In genomic region chr16:56056944-56057590, GRCm38 (mm10) we compare ENCODE assay signal across 15 mouse cellular contexts. TPM values are rescaled to one million over a fixed set of nuclear protein-coding genes. Genes with fewer than 3 reads are reported as not detected.
A peak's percentile ranks its signal among the peaks of the same experiment; 100 is the strongest.
DNase-seq lines count a peak whose midpoint lies in the region; ATAC-seq and TF ChIP-seq lines count a peak whose summit lies in the region.
"Had no signal": no experiment of that assay in that cellular context is flagged by ENCODE, and none has a peak within 500 bp of the region (broad histone marks: within the 10 kb centered on the region; RNA-seq: fewer than 3 reads in every experiment).

No protein-coding gene starts in this region.

- peak; percentile 76; the same call in 1 of the 2 replicates for ATAC-seq in hindbrain, embryonic 11.5 days (ENCODE audit: low FRiP score)
- peak; percentile 72 for ATAC-seq in hindbrain, postnatal 0 days
- peak; percentile 78 for ATAC-seq in midbrain, postnatal 0 days (ENCODE audit: low FRiP score)

- WGBS in hindbrain, embryonic 11.5 days = 43% methylated on average over 7 of the region's 7 CpGs
- WGBS in hindbrain, embryonic 10.5 days = 40% methylated on average over 7 of the region's 7 CpGs
- 27% methylated on average over 7 of the region's 7 CpGs for WGBS in forebrain, embryonic 10.5 days
- WGBS in hindbrain, postnatal 0 days = 18% methylated on average over 7 of the region's 7 CpGs
- 12% methylated on average over 7 of the region's 7 CpGs for WGBS in midbrain, postnatal 0 days

- no peaks in the 10 kb centered on the region for H3K9me3 ChIP-seq in hindbrain, embryonic 11.5 days (ENCODE audit: control insufficient read depth, low read length)
- no peaks in the 10 kb centered on the region for H3K9me3 ChIP-seq in hindbrain, embryonic 10.5 days
- H3K9me3 ChIP-seq in forebrain, embryonic 10.5 days = no peaks in the 10 kb centered on the region
- no peaks in the 10 kb centered on the region for H3K9me3 ChIP-seq in hindbrain, postnatal 0 days (ENCODE audit: low read length)
- H3K9me3 ChIP-seq in midbrain, postnatal 0 days (ENCODE audit: low read length) = no peaks in the 10 kb centered on the region
- H3K9me3 ChIP-seq: neural tube, embryonic 12.5 days; stomach, embryonic 15.5 days had no signal

- no peak for DNase-seq in hindbrain, embryonic 11.5 days (ENCODE audit: low spot score)
- DNase-seq in hindbrain, embryonic 10.5 days (ENCODE audit: low spot score) = no peak
- DNase-seq in forebrain, embryonic 10.5 days (ENCODE audit: extremely low spot score, low spot score) = peak; percentile 51
- DNase-seq in hindbrain, postnatal 0 days (ENCODE audit: low spot score) = peak; percentile 30
- peak; percentile 31 for DNase-seq in midbrain, postnatal 0 days (ENCODE audit: low spot score)
- DNase-seq in MN1 (ENCODE audit: low spot score) = no peak
- DNase-seq in thymus, postnatal 36 days = no peak
- DNase-seq: B cell, adult 2 months; cerebellum, adult 18-20 months; heart, adult 11 months; kidney, postnatal 10 days; thymus, postnatal 14 days had no signal

- TF ChIP-seq CTCF in hindbrain, postnatal 0 days (IDR thresholded peaks at IDR 0.05; ENCODE audit: low read depth) = no peak
- no peak for TF ChIP-seq CTCF in midbrain, postnatal 0 days (IDR thresholded peaks at IDR 0.05)

- H3K27ac ChIP-seq in hindbrain, embryonic 11.5 days (ENCODE audit: low read depth, low read length) = no peak overlapping the region
- H3K27ac ChIP-seq in hindbrain, embryonic 10.5 days = no peak overlapping the region
- peak overlapping the region; percentile 74 for H3K27ac ChIP-seq in forebrain, embryonic 10.5 days
- peak overlapping the region; percentile 45; the same call in 1 of the 2 replicates for H3K27ac ChIP-seq in hindbrain, postnatal 0 days
- H3K27ac ChIP-seq in midbrain, postnatal 0 days (ENCODE audit: low read depth, low read length) = peak overlapping the region; percentile 55
- H3K27ac ChIP-seq: neural tube, embryonic 12.5 days; stomach, embryonic 15.5 days had no signal

- no peaks in the 10 kb centered on the region for H3K27me3 ChIP-seq in hindbrain, embryonic 11.5 days (ENCODE audit: control insufficient read depth, insufficient read depth, low read length)
- no peaks in the 10 kb centered on the region for H3K27me3 ChIP-seq in hindbrain, embryonic 10.5 days (ENCODE audit: insufficient read depth, poor library complexity, severe bottlenecking)
- H3K27me3 ChIP-seq in forebrain, embryonic 10.5 days (ENCODE audit: poor library complexity, severe bottlenecking) = no peaks in the 10 kb centered on the region
- no peaks in the 10 kb centered on the region for H3K27me3 ChIP-seq in hindbrain, postnatal 0 days (ENCODE audit: insufficient read depth, low read length)
- no peaks in the 10 kb centered on the region; the same call in 1 of the 2 replicates for H3K27me3 ChIP-seq in midbrain, postnatal 0 days (ENCODE audit: insufficient read depth, low read length)
- H3K27me3 ChIP-seq: neural tube, embryonic 12.5 days; stomach, embryonic 15.5 days had no signal

- no peak overlapping the region for H3K9ac ChIP-seq in hindbrain, embryonic 11.5 days (ENCODE audit: low read depth, low read length)
- no peak overlapping the region for H3K9ac ChIP-seq in hindbrain, postnatal 0 days (replicated peaks; ENCODE audit: low read length)
- H3K9ac ChIP-seq in midbrain, postnatal 0 days (replicated peaks; ENCODE audit: low read length, poor library complexity, severe bottlenecking) = no peak overlapping the region
- H3K9ac ChIP-seq: neural tube, embryonic 12.5 days; stomach, embryonic 15.5 days had no signal

- no peak overlapping the region for H3K4me3 ChIP-seq in hindbrain, embryonic 11.5 days (ENCODE audit: low read depth, low read length)
- no peak overlapping the region for H3K4me3 ChIP-seq in hindbrain, embryonic 10.5 days
- no peak overlapping the region for H3K4me3 ChIP-seq in forebrain, embryonic 10.5 days
- H3K4me3 ChIP-seq in hindbrain, postnatal 0 days (ENCODE audit: low read length) = no peak overlapping the region
- H3K4me3 ChIP-seq in midbrain, postnatal 0 days (ENCODE audit: low read depth, low read length) = no peak overlapping the region
- H3K4me3 ChIP-seq: erythroblast, embryonic 14.5 days; neural tube, embryonic 12.5 days; stomach, embryonic 15.5 days had no signal

- no peaks in the 10 kb centered on the region for H3K4me1 ChIP-seq in hindbrain, embryonic 11.5 days (replicated peaks; ENCODE audit: control insufficient read depth, insufficient read depth, low read length)
- H3K4me1 ChIP-seq in hindbrain, embryonic 10.5 days (replicated peaks) = peaks cover 16% of the 10 kb centered on the region
- H3K4me1 ChIP-seq in forebrain, embryonic 10.5 days = peaks cover 27% of the 10 kb centered on the region
- no peaks in the 10 kb centered on the region for H3K4me1 ChIP-seq in hindbrain, postnatal 0 days (ENCODE audit: insufficient read depth, low read length)
- no peaks in the 10 kb centered on the region for H3K4me1 ChIP-seq in midbrain, postnatal 0 days (ENCODE audit: insufficient read depth, low read length)
- H3K4me1 ChIP-seq: neural tube, embryonic 12.5 days; stomach, embryonic 15.5 days had no signal

- H3K36me3 ChIP-seq in hindbrain, embryonic 11.5 days (ENCODE audit: control insufficient read depth, insufficient read depth, low read length) = no peaks in the 10 kb centered on the region
- no peaks in the 10 kb centered on the region for H3K36me3 ChIP-seq in hindbrain, embryonic 10.5 days
- H3K36me3 ChIP-seq in forebrain, embryonic 10.5 days (replicated peaks) = no peaks in the 10 kb centered on the region
- H3K36me3 ChIP-seq in hindbrain, postnatal 0 days (ENCODE audit: insufficient read depth, low read length) = no peaks in the 10 kb centered on the region
- no peaks in the 10 kb centered on the region for H3K36me3 ChIP-seq in midbrain, postnatal 0 days (ENCODE audit: insufficient read depth, low read length)
- H3K36me3 ChIP-seq: neural tube, embryonic 12.5 days; stomach, embryonic 15.5 days had no signal

- no peak overlapping the region for H3K4me2 ChIP-seq in hindbrain, embryonic 11.5 days (replicated peaks; ENCODE audit: low read depth, low read length)
- H3K4me2 ChIP-seq in hindbrain, postnatal 0 days (ENCODE audit: low read depth, low read length) = no peak overlapping the region
- H3K4me2 ChIP-seq in midbrain, postnatal 0 days (ENCODE audit: low read depth, low read length, poor library complexity, severe bottlenecking) = no peak overlapping the region; the same call in none of the 2 replicates
- H3K4me2 ChIP-seq: neural tube, embryonic 12.5 days; stomach, embryonic 15.5 days had no signal

RNA-seq across cellular contexts. Expression of gene Senp7, which starts 8.9 kb away (rescaled TPM):
- 41.3 and 61.2 TPM in 2 replicates for polyA plus RNA-seq in hindbrain, embryonic 11.5 days (2014; fragmentation: Nextera tagmentation; extraction: Ambion mirVana)
- 32.5 and 35.7 TPM in 2 replicates for polyA plus RNA-seq in hindbrain, embryonic 10.5 days (2016; fragmentation: Nextera tagmentation; extraction: Ambion mirVana)
- 28.7 and 29.2 TPM in 2 replicates for polyA plus RNA-seq in forebrain, embryonic 10.5 days (2016; fragmentation: Nextera tagmentation; extraction: Ambion mirVana)
- 11.4 and 23.8 TPM in 2 replicates for total RNA-seq in hindbrain, postnatal 0 days (2014; rRNA removed)
- 30.3 and 31.3 TPM in 2 replicates for polyA plus RNA-seq in hindbrain, postnatal 0 days (2015; fragmentation: Nextera tagmentation; extraction: Ambion mirVana)
- total RNA-seq in midbrain, postnatal 0 days (2014; rRNA removed) = 26.7 and 40.0 TPM in 2 replicates
- polyA plus RNA-seq in midbrain, postnatal 0 days (2015; fragmentation: Nextera tagmentation; extraction: Ambion mirVana) = 32.0 and 34.7 TPM in 2 replicates

RNA-seq across cellular contexts. Expression of gene Trmt10c, which starts 19.4 kb away (rescaled TPM):
- polyA plus RNA-seq in hindbrain, embryonic 11.5 days (2014; fragmentation: Nextera tagmentation; extraction: Ambion mirVana) = 29.4 and 30.3 TPM in 2 replicates
- 25.5 and 29.0 TPM in 2 replicates for polyA plus RNA-seq in hindbrain, embryonic 10.5 days (2016; fragmentation: Nextera tagmentation; extraction: Ambion mirVana)
- polyA plus RNA-seq in forebrain, embryonic 10.5 days (2016; fragmentation: Nextera tagmentation; extraction: Ambion mirVana) = 33.9 and 35.6 TPM in 2 replicates
- 7.8 and 10.3 TPM in 2 replicates for total RNA-seq in hindbrain, postnatal 0 days (2014; rRNA removed)
- polyA plus RNA-seq in hindbrain, postnatal 0 days (2015; fragmentation: Nextera tagmentation; extraction: Ambion mirVana) = 15.0 and 15.9 TPM in 2 replicates
- total RNA-seq in midbrain, postnatal 0 days (2014; rRNA removed) = 10.1 and 12.6 TPM in 2 replicates
- 13.4 and 15.0 TPM in 2 replicates for polyA plus RNA-seq in midbrain, postnatal 0 days (2015; fragmentation: Nextera tagmentation; extraction: Ambion mirVana)

RNA-seq across cellular contexts. Expression of gene Pcnp, which starts 27.5 kb away (rescaled TPM):
- 325 and 347 TPM in 2 replicates for polyA plus RNA-seq in hindbrain, embryonic 11.5 days (2014; fragmentation: Nextera tagmentation; extraction: Ambion mirVana)
- polyA plus RNA-seq in hindbrain, embryonic 10.5 days (2016; fragmentation: Nextera tagmentation; extraction: Ambion mirVana) = 258 and 310 TPM in 2 replicates
- polyA plus RNA-seq in forebrain, embryonic 10.5 days (2016; fragmentation: Nextera tagmentation; extraction: Ambion mirVana) = 330 and 358 TPM in 2 replicates
- total RNA-seq in hindbrain, postnatal 0 days (2014; rRNA removed) = 50.1 and 53.4 TPM in 2 replicates
- polyA plus RNA-seq in hindbrain, postnatal 0 days (2015; fragmentation: Nextera tagmentation; extraction: Ambion mirVana) = 221 and 233 TPM in 2 replicates
- total RNA-seq in midbrain, postnatal 0 days (2014; rRNA removed) = 76.5 and 103 TPM in 2 replicates
- polyA plus RNA-seq in midbrain, postnatal 0 days (2015; fragmentation: Nextera tagmentation; extraction: Ambion mirVana) = 224 and 233 TPM in 2 replicates

Comparison
In these comparisons a context has a peak if more than half of its experiments do, and no peak if none do; other contexts are left out.
1. DNase-seq: peak in forebrain, embryonic 10.5 days (single experiment), hindbrain, postnatal 0 days (single experiment) and midbrain, postnatal 0 days (single experiment); none in hindbrain, embryonic 11.5 days (single experiment), hindbrain, embryonic 10.5 days (single experiment), MN1 (single experiment) and thymus, postnatal 36 days (0 of 2).
2. H3K27ac ChIP-seq: peak in forebrain, embryonic 10.5 days (single experiment), hindbrain, postnatal 0 days (single experiment) and midbrain, postnatal 0 days (single experiment); none in hindbrain, embryonic 11.5 days (single experiment) and hindbrain, embryonic 10.5 days (single experiment).
3. Peak in every context shown above with its lines, with median percentiles within 50 percentile points of each other: ATAC-seq.